ENCODE assay signal across 24 mouse cellular contexts in genomic region chr9:32565309-32565708, GRCm38 (mm10). TPM values are rescaled to one million over a fixed set of nuclear protein-coding genes. Genes with fewer than 3 reads are reported as not detected.
DNase-seq lines count a peak whose midpoint lies in the region; ATAC-seq lines count a peak whose summit lies in the region.
"Had no signal": no experiment of that assay in that cellular context is flagged by ENCODE, and none has a peak within 500 bp of the region (broad histone marks: within the 10 kb centered on the region; RNA-seq: fewer than 3 reads in every experiment).

No protein-coding gene starts in this region.

- whole genome bisulfite sequencing in heart, embryonic 13.5 days: 42% methylated on average over 3 of the region's 3 CpGs
- 50% methylated on average over 3 of the region's 3 CpGs for WGBS in kidney, embryonic 14.5 days
- 41% methylated on average over 3 of the region's 3 CpGs for WGBS in lung, embryonic 15.5 days
- 35% methylated on average over 3 of the region's 3 CpGs for WGBS in limb, embryonic 15.5 days

- no peak for DNase-seq in heart, postnatal 36 days
- no peak for DNase-seq in kidney, adult 11 months
- no peak for DNase-seq in lung, adult 18-20 months
- DNase-seq: adrenal gland, adult 8-10 months; cerebellum, adult 2 months; cerebellum, postnatal 14 days; gastrocnemius, postnatal 25 days; heart, adult 11 months; heart, postnatal 14 days; kidney, postnatal 10 days; layer of hippocampus, adult 9-11 months; liver, postnatal 0 days; midbrain, embryonic 14.5 days; thymus, adult 2 months; thymus, postnatal 36 days had no signal

- H3K4me1 ChIP-seq in heart, embryonic 13.5 days: peaks cover 27% of the 10 kb centered on the region
- peaks cover 32% of the 10 kb centered on the region for H3K4me1 ChIP-seq in kidney, embryonic 14.5 days (ENCODE audit: control insufficient read depth, insufficient read depth, low read length)
- H3K4me1 ChIP-seq in lung, embryonic 15.5 days: peaks cover 55% of the 10 kb centered on the region
- peaks cover 43% of the 10 kb centered on the region for H3K4me1 ChIP-seq in limb, embryonic 15.5 days
- H3K4me1 ChIP-seq: intestine, embryonic 15.5 days had no signal

- no peak for ATAC-seq in heart, embryonic 13.5 days (ENCODE audit: extremely low read depth, insufficient number of reproducible peaks, low FRiP score, low TSS enrichment)
- no peak for ATAC-seq in kidney, embryonic 14.5 days (ENCODE audit: low FRiP score, low TSS enrichment)
- ATAC-seq in lung, embryonic 15.5 days (ENCODE audit: borderline replicate concordance, extremely low read depth, low FRiP score, low TSS enrichment): no peak
- ATAC-seq in limb, embryonic 15.5 days (ENCODE audit: insufficient number of reproducible peaks, low FRiP score, low TSS enrichment, low read depth): no peak
- ATAC-seq: forebrain, embryonic 14.5 days; hindbrain, postnatal 0 days; intestine, embryonic 15.5 days; liver, embryonic 12.5 days; liver, postnatal 0 days had no signal

- no peak overlapping the region for H3K4me2 ChIP-seq in heart, embryonic 13.5 days
- H3K4me2 ChIP-seq in kidney, embryonic 14.5 days (replicated peaks; ENCODE audit: low read depth, low read length): no peak overlapping the region
- no peak overlapping the region for H3K4me2 ChIP-seq in lung, embryonic 15.5 days
- H3K4me2 ChIP-seq in limb, embryonic 15.5 days: no peak overlapping the region
- H3K4me2 ChIP-seq: intestine, embryonic 15.5 days; liver, embryonic 12.5 days had no signal

- H3K9me3 ChIP-seq in heart, embryonic 13.5 days: no peaks in the 10 kb centered on the region
- H3K9me3 ChIP-seq in kidney, embryonic 14.5 days (ENCODE audit: control insufficient read depth, low read length): no peaks in the 10 kb centered on the region
- no peaks in the 10 kb centered on the region for H3K9me3 ChIP-seq in lung, embryonic 15.5 days
- no peaks in the 10 kb centered on the region for H3K9me3 ChIP-seq in limb, embryonic 15.5 days
- H3K9me3 ChIP-seq: intestine, embryonic 15.5 days; liver, embryonic 12.5 days had no signal

- intact Hi-C loops in heart, postnatal 36 days (cut with DNase I): no loop called here

- no peaks in the 10 kb centered on the region for H3K36me3 ChIP-seq in heart, embryonic 13.5 days
- H3K36me3 ChIP-seq in kidney, embryonic 14.5 days (ENCODE audit: control insufficient read depth, insufficient read depth, low read length): no peaks in the 10 kb centered on the region
- H3K36me3 ChIP-seq in lung, embryonic 15.5 days: no peaks in the 10 kb centered on the region
- no peaks in the 10 kb centered on the region for H3K36me3 ChIP-seq in limb, embryonic 15.5 days
- H3K36me3 ChIP-seq: G1E; intestine, embryonic 15.5 days; liver, embryonic 12.5 days had no signal

- peak overlapping the region; percentile 62 for H3K27ac ChIP-seq in heart, embryonic 13.5 days (replicated peaks)
- H3K27ac ChIP-seq in kidney, embryonic 14.5 days (ENCODE audit: low read depth, low read length): 0 out of 2 replicates have a peak overlapping the region, but pooled peaks have one; percentile 47
- peak overlapping the region; percentile 61; the same call in 1 of the 2 replicates for H3K27ac ChIP-seq in lung, embryonic 15.5 days
- H3K27ac ChIP-seq in limb, embryonic 15.5 days: peak overlapping the region; percentile 34; the same call in 1 of the 2 replicates
- H3K27ac ChIP-seq: hindbrain, postnatal 0 days; intestine, embryonic 15.5 days; liver, embryonic 12.5 days had no signal

- no peak overlapping the region for H3K9ac ChIP-seq in heart, embryonic 13.5 days
- no peak overlapping the region for H3K9ac ChIP-seq in kidney, embryonic 14.5 days (ENCODE audit: low read depth, low read length)
- no peak overlapping the region for H3K9ac ChIP-seq in lung, embryonic 15.5 days
- H3K9ac ChIP-seq in limb, embryonic 15.5 days: no peak overlapping the region
- H3K9ac ChIP-seq: intestine, embryonic 15.5 days; liver, embryonic 12.5 days; liver, postnatal 0 days had no signal

- H3K27me3 ChIP-seq in heart, embryonic 13.5 days (replicated peaks): 0 out of 2 replicates have a peak, but pooled peaks cover 6% of the 10 kb centered on the region
- H3K27me3 ChIP-seq in kidney, embryonic 14.5 days (ENCODE audit: control insufficient read depth, insufficient read depth, low read length): no peaks in the 10 kb centered on the region
- no peaks in the 10 kb centered on the region for H3K27me3 ChIP-seq in lung, embryonic 15.5 days
- no peaks in the 10 kb centered on the region for H3K27me3 ChIP-seq in limb, embryonic 15.5 days
- H3K27me3 ChIP-seq: intestine, embryonic 15.5 days had no signal

- no peak overlapping the region for H3K4me3 ChIP-seq in heart, embryonic 13.5 days
- no peak overlapping the region for H3K4me3 ChIP-seq in kidney, embryonic 14.5 days (ENCODE audit: low read length)
- H3K4me3 ChIP-seq in lung, embryonic 15.5 days: no peak overlapping the region
- H3K4me3 ChIP-seq in limb, embryonic 15.5 days: no peak overlapping the region
- H3K4me3 ChIP-seq: intestine, embryonic 15.5 days; liver, embryonic 12.5 days had no signal

RNA-seq across cellular contexts. Expression of gene Fli1, which starts 22.6 kb away (rescaled TPM):
- polyA plus RNA-seq in heart, embryonic 13.5 days (2015; fragmentation: Nextera tagmentation; extraction: Ambion mirVana): 18.3 and 18.6 TPM in 2 replicates
- 10 to 100 TPM; 28.2 to 28.8 TPM for total RNA-seq in heart, postnatal 36 days (2021)
- 24.0 and 27.3 TPM in 2 replicates for polyA plus RNA-seq in kidney, embryonic 14.5 days (2014; fragmentation: Nextera tagmentation; extraction: Ambion mirVana)
- polyA plus RNA-seq in lung, embryonic 15.5 days (2015; fragmentation: Nextera tagmentation; extraction: Ambion mirVana): 34.4 and 35.2 TPM in 2 replicates
- polyA plus RNA-seq in limb, embryonic 15.5 days (2015; fragmentation: Nextera tagmentation; extraction: Ambion mirVana): 21.3 and 23.4 TPM in 2 replicates
